Mouse (Mus musculus) monocyte, adult 5-6 weeks (primary cell): ENCODE results near the gene Rhbdf2. TPM values are rescaled to one million over a fixed set of nuclear protein-coding genes. Genes with fewer than 3 reads are reported as not detected.
"Not testable (repeated sequence)": the region's sequence is repeated elsewhere in the genome, so short reads cannot be mapped to it uniquely, and the experiment has no call there.

Experiments
- ATAC-seq: fragments of 153-309, 156-312 bp; replicated peaks from 2 replicates; pipeline ENCODE4 v1.8.0; 2017; ENCODE audit warnings: mild to moderate bottlenecking; ENCODE audit not compliant: low TSS enrichment, insufficient number of reproducible peaks, severe bottlenecking, poor library complexity, low FRiP score
- total RNA-seq: library from RNA; stranded (forward); fragments of 200-1000, 200-491, 200-594 nt; gene quantifications from 3 replicates; pipeline ENCODE4 v1.2.3, GENCODE M21; 2017

The Rhbdf2 gene
- 14.1 to 16.7 TPM (median 15.1 TPM) in 3 replicates for total RNA-seq

GRCm38 (mm10) chr11:116626299-116627071 is at the start of gene Rhbdf2:
Rhbdf2 (minus strand) TSS chr11:116627019.
- no peak for ATAC-seq

GRCm38 (mm10) chr11:116676175-116676976 is 49.6 kb upstream of the Rhbdf2 start:
- ATAC-seq: no peak

GRCm38 (mm10) chr11:116675429-116675828 is 48.6 kb upstream of the Rhbdf2 start:
- ATAC-seq: not testable (repeated sequence)

DNA sequence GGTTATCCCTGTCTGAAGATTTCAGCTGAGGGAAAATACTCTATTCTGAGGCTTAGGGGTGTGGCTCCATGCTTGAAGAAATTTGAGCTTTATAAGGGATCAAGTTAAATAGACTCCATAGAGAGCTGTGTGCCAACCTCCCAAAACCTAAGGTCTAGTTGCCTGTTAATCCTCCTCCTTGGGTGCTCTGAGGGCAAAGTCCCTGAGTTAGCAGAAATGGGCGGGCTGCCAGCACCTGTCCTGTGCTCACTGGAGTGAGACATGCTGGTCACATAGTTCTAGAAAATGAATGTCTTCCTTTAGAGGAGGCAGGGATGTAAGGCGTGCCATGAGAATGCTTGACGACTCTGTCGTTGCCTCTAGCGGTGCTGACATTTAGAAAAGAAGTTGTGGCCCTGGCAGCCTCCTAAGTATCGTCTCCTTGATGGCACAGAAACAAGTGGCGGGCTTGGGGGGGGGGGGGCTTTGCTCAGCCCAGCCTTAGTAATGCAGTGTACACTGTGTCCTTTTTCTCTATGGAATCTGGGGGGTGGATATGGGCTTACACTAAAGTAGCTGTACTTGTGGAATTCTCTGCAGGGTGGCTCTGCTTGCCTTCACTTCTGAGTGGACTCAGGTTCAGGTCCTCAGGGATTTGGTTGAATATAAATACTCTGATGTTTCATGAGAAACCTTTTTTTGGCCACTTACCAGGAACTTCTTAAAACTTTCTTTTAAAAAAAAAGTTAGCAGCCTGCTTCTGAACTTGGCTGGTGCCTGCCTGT is 48.0 kb upstream of the Rhbdf2 start:
- no peak for ATAC-seq

- no peak for ATAC-seq
Measured at GRCm38 (mm10) chr11:116673410-116673809, 46.6 kb upstream of the Rhbdf2 start.

GRCm38 (mm10) chr11:116672595-116672994 is 45.8 kb upstream of the Rhbdf2 start:
- no peak for ATAC-seq

DNA sequence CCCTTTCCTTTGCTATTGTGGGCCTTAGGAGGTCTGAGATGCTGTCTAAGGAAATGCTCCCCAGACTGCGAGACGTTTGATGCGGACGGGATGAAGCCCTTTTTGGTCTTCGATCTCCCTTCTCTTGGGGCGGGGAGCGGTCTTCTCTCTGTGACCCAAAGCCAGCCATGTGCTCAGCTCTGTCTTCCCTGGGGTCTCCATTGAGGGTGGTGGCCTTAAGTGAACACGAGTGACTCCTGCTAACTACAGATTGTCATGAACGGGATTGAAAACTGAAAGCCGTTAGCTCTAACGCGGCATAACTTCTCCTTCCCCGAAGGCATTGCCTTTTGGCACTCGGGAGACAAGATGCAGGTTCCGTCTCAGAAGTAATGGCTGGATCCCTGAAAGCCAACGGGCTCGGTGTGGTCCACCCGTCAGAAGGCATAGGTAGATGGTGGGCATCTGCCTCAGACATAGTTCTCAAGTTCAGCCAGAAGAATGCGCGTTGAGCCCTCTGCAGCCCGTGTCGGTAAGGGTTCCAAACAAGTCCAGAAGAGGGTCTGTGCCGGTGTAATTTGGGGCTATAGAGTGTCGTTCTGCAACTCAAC is 45.1 kb upstream of the Rhbdf2 start:
- ATAC-seq: no peak

DNA sequence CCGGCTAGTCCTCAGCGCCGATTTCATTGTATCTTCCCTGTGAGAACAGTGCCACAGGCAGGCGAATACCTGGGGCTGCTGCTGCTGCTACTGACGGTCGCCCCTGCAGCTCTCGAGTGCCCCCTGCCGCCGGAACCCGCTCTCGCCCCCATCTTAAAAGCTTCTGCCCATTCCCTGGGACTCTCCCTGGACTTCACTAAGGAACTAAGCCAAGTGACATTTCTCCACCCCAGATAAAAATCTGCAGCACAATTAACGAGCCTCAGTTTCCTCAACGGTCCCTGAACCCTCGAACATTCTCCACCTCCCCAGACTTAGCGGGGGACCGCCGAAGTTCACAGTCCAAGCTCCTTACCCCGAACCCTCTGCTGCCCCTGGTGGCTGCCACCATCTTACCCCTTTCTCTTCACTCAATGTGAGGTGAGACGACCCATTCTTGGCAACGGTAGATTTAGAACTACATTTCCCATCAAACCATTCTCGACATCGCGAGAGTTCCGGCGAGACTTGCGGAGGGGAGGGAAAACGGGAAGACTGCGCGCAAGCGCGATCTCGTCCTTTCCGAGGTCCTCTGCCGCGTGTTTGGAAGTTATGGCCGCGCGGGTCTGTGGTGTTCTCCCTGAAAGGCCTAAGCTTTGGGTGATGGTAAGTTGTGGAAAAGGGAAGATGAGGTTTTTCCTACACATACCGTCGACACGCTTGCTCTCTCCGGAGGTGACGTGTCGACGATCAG is 44.5 kb upstream of the Rhbdf2 start:
- ATAC-seq: peak; percentile 97

DNA sequence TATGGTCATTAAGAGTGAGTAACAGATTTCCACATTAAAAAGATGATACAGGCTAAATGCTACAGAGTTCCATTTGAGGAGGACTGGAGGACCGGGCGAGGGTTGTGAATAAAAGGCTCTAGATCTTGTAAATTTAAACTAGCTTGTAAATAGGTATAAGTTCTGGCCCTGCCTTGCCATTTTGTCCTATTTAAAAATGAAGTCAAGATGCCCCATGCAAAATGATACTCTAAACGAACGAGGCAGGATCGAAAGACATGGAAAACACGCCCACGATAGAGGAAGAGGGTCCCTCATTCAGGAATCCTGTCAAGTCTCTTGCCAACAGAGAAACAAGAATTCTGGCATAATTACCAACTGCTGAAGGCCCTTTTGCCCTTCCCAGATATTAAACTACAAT is 43.6 kb upstream of the Rhbdf2 start:
- ATAC-seq: no peak

GRCm38 (mm10) chr11:116669787-116670365 is 43.1 kb upstream of the Rhbdf2 start:
- ATAC-seq: no peak

DNA sequence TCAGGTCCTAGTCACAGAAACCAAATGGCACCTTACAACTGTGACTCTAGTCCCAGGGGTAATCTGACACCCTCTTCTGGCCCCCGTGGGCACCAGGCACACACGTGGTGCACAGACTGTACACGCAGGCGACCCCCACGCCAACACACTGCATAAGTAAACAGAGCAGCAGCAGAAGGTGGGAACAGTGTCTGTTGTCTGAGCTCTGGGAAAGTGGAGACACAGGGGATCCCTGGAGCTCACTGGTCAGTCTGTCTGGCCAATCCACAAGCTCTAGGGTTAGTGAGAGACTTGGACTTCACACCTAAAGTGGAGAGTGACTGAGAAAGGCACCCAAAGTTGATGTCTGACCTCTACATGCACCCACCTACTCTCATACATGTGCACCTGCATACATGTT is 42.5 kb upstream of the Rhbdf2 start:
- ATAC-seq: no peak

- ATAC-seq: no peak
Measured at GRCm38 (mm10) chr11:116668839-116669238, 42.0 kb upstream of the Rhbdf2 start.

DNA sequence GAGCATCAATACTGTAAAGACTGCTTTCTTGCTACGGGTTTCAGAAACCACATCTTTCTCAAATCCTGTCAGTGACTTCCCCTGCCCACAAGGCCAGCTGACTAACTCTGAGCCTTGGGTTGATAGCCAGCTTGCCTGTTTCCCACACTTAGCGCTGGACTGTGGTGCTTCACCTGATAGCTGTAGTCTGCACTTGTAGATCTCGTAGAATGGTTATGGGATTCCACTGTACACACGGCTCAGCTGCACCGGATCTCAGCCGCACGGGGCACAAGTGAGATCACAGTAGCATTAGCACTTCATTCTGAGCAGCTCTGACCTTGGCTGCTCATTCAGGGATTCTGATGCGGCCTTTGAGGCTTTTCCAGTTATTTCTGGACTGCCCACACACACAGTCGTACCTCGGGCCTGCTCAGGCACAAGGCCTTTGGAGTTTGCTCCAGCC is 41.6 kb upstream of the Rhbdf2 start:
- ATAC-seq: no peak

DNA sequence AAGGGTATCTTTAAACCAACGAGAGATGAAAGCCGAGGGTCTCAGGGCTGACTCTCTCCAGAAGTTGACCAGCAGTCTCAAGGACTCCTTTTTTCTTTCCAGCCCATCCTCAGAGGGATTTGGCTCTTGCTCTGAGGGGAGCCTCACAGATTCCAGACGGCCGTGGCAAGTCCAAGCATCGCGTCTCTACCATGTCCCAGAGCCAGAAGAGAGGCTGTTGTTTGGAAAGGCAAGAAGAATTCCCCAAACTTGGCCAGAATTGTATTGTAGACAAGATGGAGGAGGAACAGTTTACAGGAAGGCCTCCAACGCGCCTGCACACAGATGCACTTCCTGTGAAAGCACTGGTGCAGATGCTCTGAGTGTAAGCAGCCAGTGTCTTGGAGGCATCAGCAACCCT is 41.1 kb upstream of the Rhbdf2 start:
- no peak for ATAC-seq

DNA sequence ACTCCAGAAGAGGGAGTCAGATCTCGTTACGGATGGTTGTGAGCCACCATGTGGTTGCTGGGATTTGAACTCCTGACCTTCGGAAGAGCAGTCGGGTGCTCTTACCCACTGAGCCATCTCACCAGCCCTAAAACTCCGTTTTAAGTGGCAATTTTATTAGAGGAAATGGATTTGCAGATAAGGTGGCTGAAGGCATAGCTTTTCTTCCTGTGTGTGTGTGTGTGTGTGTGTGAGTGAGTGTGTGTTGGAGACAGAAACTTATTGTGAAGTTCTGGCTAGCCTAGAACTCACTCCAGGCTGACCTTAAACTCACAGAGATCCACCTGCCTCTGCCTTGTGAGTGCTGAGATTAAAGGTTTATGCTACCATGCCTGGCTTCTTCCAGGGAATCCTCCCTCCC is 40.2 kb upstream of the Rhbdf2 start:
- ATAC-seq: not testable (repeated sequence)

- no peak for ATAC-seq
Measured at GRCm38 (mm10) chr11:116666566-116666965, 39.7 kb upstream of the Rhbdf2 start.

DNA sequence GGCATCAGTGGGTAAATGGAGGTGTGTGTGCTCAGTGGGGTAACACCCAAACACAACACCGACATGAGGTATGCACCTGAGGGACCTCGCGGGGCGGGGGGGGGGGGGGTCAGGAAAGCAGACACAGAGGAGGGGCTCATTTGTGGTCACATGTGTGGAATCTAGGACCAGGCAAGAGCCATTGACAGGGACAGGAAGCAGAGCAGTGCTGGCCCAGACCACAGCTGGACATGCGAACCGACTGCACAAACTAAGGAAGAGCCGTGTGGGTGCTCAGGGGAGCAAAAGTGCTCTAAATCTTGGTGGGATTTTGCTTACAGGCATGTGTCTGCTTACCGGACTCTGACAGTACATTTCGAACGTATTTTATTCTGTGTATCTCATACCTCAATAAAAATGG is 38.5 kb upstream of the Rhbdf2 start:
- ATAC-seq: no peak

- no peak for ATAC-seq
Measured at GRCm38 (mm10) chr11:116661948-116662377, 35.1 kb upstream of the Rhbdf2 start.
